Mouse (Mus musculus): ENCODE measurements at regions not wholly inside any gene's neighbourhood (a gene's known extent, or its start where the extent isn't known, plus 50 kb on each side); places are given as distances from the start of the nearest gene placed in this dataset.

DNA sequence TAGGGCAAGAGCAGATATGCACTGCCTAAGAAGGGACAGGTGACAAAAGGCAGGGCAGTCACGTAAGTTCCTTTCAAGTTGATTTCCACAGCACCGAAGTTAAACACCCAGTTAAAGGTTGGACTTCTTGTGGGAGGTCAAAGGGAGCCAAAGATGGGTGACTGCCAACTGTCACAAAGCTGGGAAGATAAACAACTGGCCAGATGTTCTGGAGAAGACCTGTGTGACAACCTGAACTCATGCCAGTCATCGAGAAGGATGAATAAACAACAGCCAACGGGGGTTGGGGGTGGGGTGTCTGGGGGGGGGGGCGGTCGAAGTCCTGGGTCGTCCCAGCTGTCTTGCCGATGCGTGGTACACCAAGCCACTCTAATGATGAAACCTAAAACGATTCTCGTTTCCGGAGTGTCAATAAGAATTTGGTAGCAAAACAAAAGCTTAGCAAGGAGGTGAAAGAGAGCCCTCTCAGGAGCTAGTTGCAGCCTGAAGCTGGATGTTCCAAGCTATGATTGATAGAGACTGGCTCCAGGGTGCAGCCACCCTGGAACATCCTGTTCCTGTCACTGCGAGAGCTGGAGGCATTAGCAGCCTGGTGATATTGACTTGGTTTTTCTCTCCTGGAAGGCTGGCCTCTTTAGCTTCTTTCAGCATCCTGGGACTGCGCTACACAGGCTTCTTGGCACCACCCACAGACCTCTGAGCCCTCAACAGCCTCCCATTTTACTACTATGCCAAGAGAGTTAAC, 259.0 kb downstream of the Foxo1 start:
- no peak overlapping the region for H3K4me3 ChIP-seq
- TF ChIP-seq CTCF (IDR thresholded peaks at IDR 0.05), result no peak
- peak; percentile 63 for DNase-seq
- intact Hi-C loops (cut with DNase I), result loop anchor here (5.0 kb wide), 1 partner anchor 260 kb away; the partner anchor contains the start of gene Foxo1
- peak overlapping the region; percentile 75 for H3K27ac ChIP-seq

DNA sequence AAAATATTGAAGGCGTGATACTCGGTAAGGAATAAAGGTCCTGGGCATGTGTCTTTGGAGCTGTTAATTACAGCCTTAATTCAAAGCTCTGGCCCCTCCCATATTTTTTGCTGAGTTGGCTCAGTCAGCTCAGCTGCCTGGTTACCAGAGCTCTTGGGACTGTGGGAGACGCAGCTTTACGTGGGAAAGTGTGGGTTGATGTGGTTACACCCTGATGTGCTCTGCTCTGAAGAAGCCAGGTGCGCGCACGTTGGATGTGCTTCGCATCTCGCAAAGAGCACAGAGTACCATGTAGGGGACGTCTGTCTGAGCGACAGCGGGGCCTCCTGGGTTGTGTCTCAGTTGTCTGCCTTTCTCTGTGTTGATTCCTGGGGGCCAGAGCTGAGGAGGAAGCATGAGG, 254.8 kb downstream of the Foxo1 start:
- Histone ChIP-seq H3K27ac (no peak overlapping the region), H3K4me3 (no peak overlapping the region)
- TF ChIP-seq CTCF (IDR thresholded peaks at IDR 0.05), result no peak
- intact Hi-C loops (cut with DNase I), result no loop called here
- DNase-seq, result no peak

- H3K4me3 ChIP-seq, result no peak overlapping the region
- H3K27ac ChIP-seq, result peak overlapping the region; percentile 4; the same call in 1 of the 2 replicates
- no peak for DNase-seq
- intact Hi-C loops (cut with DNase I), result no loop called here
- no peak for TF ChIP-seq CTCF (IDR thresholded peaks at IDR 0.05)
Observed at GRCm38 (mm10) chr3:52520609-52520947, 252.4 kb downstream of the Foxo1 start.

DNA sequence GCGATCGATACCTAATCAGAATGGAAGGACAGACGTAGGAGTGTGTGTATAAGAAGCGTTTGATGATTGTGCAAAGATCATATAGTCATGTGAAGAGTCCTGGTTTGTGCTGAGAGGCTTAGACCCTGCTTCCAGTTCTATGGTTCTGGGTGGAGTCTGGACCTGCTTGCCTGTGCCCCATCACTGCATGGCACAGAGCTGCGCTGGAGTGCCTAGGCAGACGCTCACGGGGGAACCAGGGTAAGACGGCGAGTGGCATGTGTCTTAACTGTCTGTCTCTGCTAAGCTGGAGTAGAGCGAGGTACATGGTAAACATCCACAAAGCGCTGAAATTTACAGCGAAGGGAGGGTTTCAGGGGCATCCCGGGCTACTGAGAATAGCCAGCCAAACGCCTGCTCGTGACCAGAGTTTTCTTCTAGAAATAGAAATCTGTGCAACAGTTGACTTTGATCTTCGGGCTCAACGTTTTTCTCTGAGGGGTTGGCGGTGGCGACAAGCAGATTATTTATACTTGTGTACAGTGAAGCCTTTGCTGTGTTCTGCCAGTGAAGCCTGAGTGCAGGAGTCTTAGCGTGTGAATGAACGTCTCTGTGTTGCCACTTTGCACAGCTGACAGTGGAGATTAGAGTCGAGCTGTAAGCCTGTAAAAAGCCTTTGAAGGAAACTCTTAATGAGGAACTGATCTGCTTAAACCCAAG, 251.9 kb downstream of the Foxo1 start:
- no peak overlapping the region for H3K4me3 ChIP-seq
- no peak for TF ChIP-seq CTCF (IDR thresholded peaks at IDR 0.05)
- DNase-seq, result no peak
- peak overlapping the region; percentile 4; the same call in 1 of the 2 replicates for H3K27ac ChIP-seq
- intact Hi-C loops (cut with DNase I), result no loop called here

DNA sequence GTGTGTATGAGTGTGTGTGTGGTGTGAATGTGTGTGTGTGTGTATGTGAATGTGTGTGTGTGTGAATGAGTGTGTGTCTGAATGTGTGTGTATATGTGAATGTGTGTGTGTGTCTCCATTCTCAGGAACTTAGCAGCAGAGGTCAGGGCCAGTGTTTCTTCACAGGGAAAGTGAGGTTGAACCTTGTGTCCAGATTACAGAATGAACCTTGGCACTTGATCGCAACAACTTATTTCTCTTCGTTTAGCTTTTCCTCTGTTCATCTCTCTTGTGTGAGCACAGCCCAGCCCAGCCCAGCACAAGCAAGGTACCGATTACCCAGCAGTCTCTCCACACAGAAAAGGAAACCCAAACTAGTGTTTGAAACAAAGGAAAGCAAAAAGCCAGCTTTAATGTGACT, 249.7 kb downstream of the Foxo1 start:
- H3K4me3 ChIP-seq, result no peak overlapping the region
- no peak overlapping the region for H3K27ac ChIP-seq
- DNase-seq, result no peak
- no peak for TF ChIP-seq CTCF (IDR thresholded peaks at IDR 0.05)
- intact Hi-C loops (cut with DNase I), result no loop called here

- no peak overlapping the region for H3K4me3 ChIP-seq
- DNase-seq, result peak; percentile 42
- peak overlapping the region; percentile 58 for H3K27ac ChIP-seq
- no peak for TF ChIP-seq CTCF (IDR thresholded peaks at IDR 0.05)
- intact Hi-C loops (cut with DNase I), result no loop called here
Observed at GRCm38 (mm10) chr3:52516691-52517090, 248.6 kb downstream of the Foxo1 start.

DNA sequence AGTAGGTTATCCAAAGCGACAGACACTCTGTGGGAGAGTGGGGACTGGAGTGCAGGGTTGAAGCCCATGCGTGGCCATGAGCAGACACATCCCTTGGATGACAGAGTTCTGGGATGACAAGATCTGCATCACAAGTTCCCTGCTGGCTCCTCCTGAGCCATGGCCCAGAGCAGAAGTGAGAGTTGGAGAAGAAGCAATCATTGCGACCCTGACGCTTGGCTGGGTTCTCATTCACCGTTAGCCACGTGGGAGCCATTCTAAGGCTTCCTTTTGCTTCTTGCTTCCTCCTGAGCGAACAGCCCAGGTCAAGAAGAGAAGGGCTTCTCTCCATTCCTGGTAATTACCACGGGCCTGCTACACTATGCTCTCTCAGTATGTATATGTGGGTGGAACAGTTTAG, 244.6 kb downstream of the Foxo1 start:
- no peak for TF ChIP-seq CTCF (IDR thresholded peaks at IDR 0.05)
- intact Hi-C loops (cut with DNase I), result no loop called here
- DNase-seq, result no peak
- no peak overlapping the region for H3K27ac ChIP-seq
- H3K4me3 ChIP-seq, result no peak overlapping the region

DNA sequence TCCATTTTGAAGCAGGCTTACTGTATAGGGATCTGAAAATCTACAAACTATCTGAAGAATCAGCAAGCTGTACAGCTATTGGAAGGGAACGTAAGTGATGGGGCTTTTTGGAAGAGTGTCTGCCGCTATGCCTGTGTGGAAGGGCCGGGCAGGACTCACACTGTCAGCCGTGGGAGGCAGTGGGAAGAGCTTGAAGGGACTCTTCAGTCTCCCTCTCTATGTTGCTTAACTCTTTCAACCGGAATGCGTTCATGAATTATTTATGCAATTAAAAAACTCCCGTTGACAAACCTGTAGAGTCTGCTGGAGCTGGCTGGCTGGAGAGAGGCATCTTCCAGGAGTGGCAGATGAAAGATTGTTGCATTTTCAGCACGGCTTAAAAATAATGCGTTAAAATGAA, 243.4 kb downstream of the Foxo1 start:
- H3K4me3 ChIP-seq, result no peak overlapping the region
- no peak overlapping the region for H3K27ac ChIP-seq
- TF ChIP-seq CTCF (IDR thresholded peaks at IDR 0.05), result no peak
- intact Hi-C loops (cut with DNase I), result no loop called here
- no peak for DNase-seq

- intact Hi-C loops (cut with DNase I), result no loop called here
- peak overlapping the region; percentile 80; the same call in 1 of the 2 replicates for H3K27ac ChIP-seq
- TF ChIP-seq CTCF (IDR thresholded peaks at IDR 0.05), result no peak
- no peak overlapping the region for H3K4me3 ChIP-seq
- DNase-seq, result no peak
Observed at GRCm38 (mm10) chr3:52510831-52511230, 242.7 kb downstream of the Foxo1 start.

DNA sequence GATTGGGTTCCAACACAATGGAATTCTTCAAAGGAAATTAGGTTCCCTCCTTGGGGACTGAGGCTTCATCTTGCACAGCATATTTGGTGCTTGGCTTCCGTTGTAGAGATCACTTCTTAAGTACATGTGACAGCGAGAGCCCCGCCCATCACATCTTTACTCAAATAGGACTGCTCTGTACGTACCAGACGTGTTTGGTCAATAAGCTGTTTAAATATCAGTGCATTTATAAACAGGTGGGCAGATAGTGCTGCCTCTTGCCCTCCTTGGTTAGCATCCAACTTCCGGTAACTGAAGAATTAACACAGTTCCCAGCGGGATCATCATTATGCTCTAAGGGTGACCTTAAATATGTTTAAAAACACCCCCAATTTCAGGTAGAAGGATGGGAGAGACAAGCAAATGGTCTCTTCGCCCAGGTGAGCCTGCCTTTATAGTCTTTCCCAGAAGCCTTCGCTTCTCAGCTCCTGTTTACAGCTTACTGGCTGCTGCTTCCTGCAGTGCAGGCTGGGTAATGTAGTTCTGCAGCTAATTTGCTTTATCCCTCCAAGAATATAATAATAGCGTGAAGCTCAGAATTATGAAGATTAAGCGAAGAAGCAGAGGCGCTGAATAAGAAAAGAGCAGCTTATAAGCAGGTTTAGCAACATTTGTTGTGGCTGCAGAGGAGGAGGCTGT, 242.1 kb downstream of the Foxo1 start:
- intact Hi-C loops (cut with DNase I), result no loop called here
- TF ChIP-seq CTCF (IDR thresholded peaks at IDR 0.05), result no peak
- Histone ChIP-seq H3K27ac (peak overlapping the region; percentile 80), H3K4me3 (peak overlapping the region; percentile 76)
- DNase-seq, result peak; percentile 50

- no peak for TF ChIP-seq CTCF (IDR thresholded peaks at IDR 0.05)
- no peak for DNase-seq
- intact Hi-C loops (cut with DNase I), result no loop called here
- Histone ChIP-seq H3K27ac (no peak overlapping the region), H3K4me3 (no peak overlapping the region)
Observed at GRCm38 (mm10) chr3:52503925-52504324, 235.8 kb downstream of the Foxo1 start.

DNA sequence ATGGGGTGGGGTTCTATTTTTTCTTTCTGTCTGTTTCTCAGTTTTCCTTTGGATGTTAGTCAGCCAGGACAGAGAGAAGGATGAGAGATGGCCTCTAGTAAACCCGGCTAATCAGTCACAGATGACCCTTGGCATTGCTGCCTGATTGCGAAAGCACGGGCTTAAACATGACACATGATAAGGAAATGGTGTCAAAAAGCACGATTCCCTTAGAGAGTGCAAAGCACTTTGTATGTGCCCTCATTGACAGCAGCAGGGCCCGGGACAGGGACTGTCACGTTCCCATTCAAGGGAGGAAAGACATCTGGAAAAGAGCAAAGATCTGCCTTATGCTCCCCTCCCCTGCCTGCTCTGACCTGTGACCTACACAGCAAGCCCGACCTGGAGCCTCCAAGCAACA, 234.1 kb downstream of the Foxo1 start:
- TF ChIP-seq CTCF (IDR thresholded peaks at IDR 0.05), result no peak
- intact Hi-C loops (cut with DNase I), result no loop called here
- DNase-seq, result peak; percentile 77
- no peak overlapping the region for H3K4me3 ChIP-seq
- H3K27ac ChIP-seq, result peak overlapping the region; percentile 48; the same call in 1 of the 2 replicates

GRCm38 (mm10) chr3:52501614-52502013, 233.5 kb downstream of the Foxo1 start:
- Histone ChIP-seq H3K27ac (no peak overlapping the region), H3K4me3 (no peak overlapping the region)
- TF ChIP-seq CTCF (IDR thresholded peaks at IDR 0.05), result no peak
- DNase-seq, result no peak
- intact Hi-C loops (cut with DNase I), result no loop called here
